Mouse (Mus musculus) heart, postnatal 0 days (tissue): Measurements from ENCODE around the gene Trip12.

Source experiments
- CTCF ChIP-seq: IDR thresholded peaks from 2 replicates; pipeline ENCODE4 v1.5.1; 2016; ENCODE audit warnings: antibody characterized with exemption, control low read depth, low read depth
- EP300 ChIP-seq: IDR thresholded peaks from 2 replicates; pipeline ENCODE4 v1.6.1; 2016; ENCODE audit warnings: antibody characterized with exemption, low read depth

GRCm38 (mm10) chr1:84854966-84855365 lies 14.7 kb upstream of the Trip12 start:
- TF ChIP-seq CTCF (no peak), EP300 (no peak)
